Mouse (Mus musculus): Measurements from ENCODE around the gene Tm4sf4. TPM values are rescaled to one million over a fixed set of nuclear protein-coding genes. Genes with fewer than 3 reads are reported as not detected.

Gene Tm4sf4
- 0.28 TPM in 1 of 2 replicates, not detected in the other for polyA plus RNA-seq (2015; fragmentation: Nextera tagmentation; extraction: Ambion mirVana)

GRCm38 (mm10) chr3:57425089-57425730 lies at the start of gene Tm4sf4:
TSS of gene Tm4sf4 (plus strand) at chr3:57425314.

Other genes starting within 250 kb of the Tm4sf4 start
- 193 and 221 TPM in 2 replicates for gene Tm4sf1, start 123.3 kb upstream of the Tm4sf4 start, polyA plus RNA-seq (2015; fragmentation: Nextera tagmentation; extraction: Ambion mirVana)
- gene Wwtr1, start 150.6 kb downstream of the Tm4sf4 start, polyA plus RNA-seq (2015; fragmentation: Nextera tagmentation; extraction: Ambion mirVana): 25.0 and 31.4 TPM in 2 replicates
- 67.9 and 80.8 TPM in 2 replicates for gene Commd2, start 226.4 kb downstream of the Tm4sf4 start, polyA plus RNA-seq (2015; fragmentation: Nextera tagmentation; extraction: Ambion mirVana)